Mouse (Mus musculus) spleen, adult 2 months (tissue): ENCODE measurements around the gene B3gat1. TPM values are rescaled to one million over a fixed set of nuclear protein-coding genes. Genes with fewer than 3 reads are reported as not detected.

Experiments
- DNase-seq, 2 experiments: peaks; one replicate each; pipeline versions ENCODE4 v3.0.0 to v3.0.0-alpha.2; 2012 to 2021; ENCODE audit warnings: low spot score in 2 of 2, low read depth in 1 of 2
- H3K27ac ChIP-seq: fragments of 200-500 bp; 2 replicates; pipeline ENCODE4 v1.5.1; 2012; ENCODE audit warnings: low read length, inconsistent platforms; ENCODE audit not compliant: insufficient read depth
- H3K27me3 ChIP-seq: fragments of 200-500 bp; 2 replicates; pipeline ENCODE4 v1.6.1; 2012; ENCODE audit warnings: mild to moderate bottlenecking, moderate library complexity, low read length, inconsistent platforms; ENCODE audit not compliant: control insufficient read depth, insufficient read depth
- H3K36me3 ChIP-seq: fragments of 200-500 bp; 2 replicates; pipeline ENCODE4 v1.6.1; 2012; ENCODE audit warnings: mild to moderate bottlenecking, low read length, inconsistent platforms; ENCODE audit not compliant: control insufficient read depth, insufficient read depth
- H3K4me1 ChIP-seq: fragments of 200-500 bp; 2 replicates; pipeline ENCODE4 v1.6.1; 2011; ENCODE audit warnings: inconsistent platforms; ENCODE audit not compliant: control insufficient read depth, insufficient read depth, insufficient read length
- H3K4me3 ChIP-seq: fragments of 200-500 bp; 2 replicates; pipeline ENCODE4 v1.5.1; 2011; ENCODE audit warnings: mild to moderate bottlenecking, inconsistent platforms; ENCODE audit not compliant: insufficient read depth, insufficient read length; ENCODE audit errors: extremely low read depth
- CTCF ChIP-seq: fragments of 200-500 bp; IDR thresholded peaks from 2 replicates; pipeline ENCODE4 v1.5.1; 2011; ENCODE audit warnings: mild to moderate bottlenecking, inconsistent platforms; ENCODE audit not compliant: insufficient read depth, insufficient read length, insufficient replicate concordance; ENCODE audit errors: extremely low read depth
- POLR2A ChIP-seq: fragments of 200-500 bp; IDR thresholded peaks from 2 replicates; pipeline ENCODE4 v1.6.1; 2011; ENCODE audit warnings: low read depth, low read length, inconsistent platforms
- WGBS: fragments of 180-500 bp; shearing (Covaris S2); methylation state at CpG from one replicate; pipeline ENCODE4 v1.1.7; 2018; 5-methylcytosine and 5-hydroxymethylcytosine counted together
- polyA plus RNA-seq: library from polyadenylated mRNA; depleted of rRNA; stranded (reverse); fragments of >200 nt; gene quantifications from 2 replicates; pipeline ENCODE4 v1.2.3, GENCODE M21; 2012; rRNA removed

Gene B3gat1
- polyA plus RNA-seq, 1 experiment, result 0.07 TPM

GRCm38 (mm10) chr9:26800357-26800756 lies 66.8 kb downstream of the B3gat1 start:
- DNase-seq, result no peak
- H3K27me3 ChIP-seq, result no peaks in the 10 kb centered on the region
- H3K4me3 ChIP-seq, result no peak overlapping the region
- no peaks in the 10 kb centered on the region for H3K4me1 ChIP-seq
- 95% methylated on average over 2 of the region's 2 CpGs for WGBS
- H3K27ac ChIP-seq, result no peak overlapping the region
- no peak for TF ChIP-seq POLR2A
- no peak for TF ChIP-seq CTCF
- no peaks in the 10 kb centered on the region for H3K36me3 ChIP-seq

GRCm38 (mm10) chr9:26804321-26804720 lies 70.8 kb downstream of the B3gat1 start:
- no peak for DNase-seq
- H3K4me3 ChIP-seq, result no peak overlapping the region
- no peak overlapping the region for H3K27ac ChIP-seq
- no peaks in the 10 kb centered on the region for H3K36me3 ChIP-seq
- TF ChIP-seq CTCF (no peak), POLR2A (no peak)
- no peaks in the 10 kb centered on the region for H3K27me3 ChIP-seq
- H3K4me1 ChIP-seq, result no peaks in the 10 kb centered on the region

DNA sequence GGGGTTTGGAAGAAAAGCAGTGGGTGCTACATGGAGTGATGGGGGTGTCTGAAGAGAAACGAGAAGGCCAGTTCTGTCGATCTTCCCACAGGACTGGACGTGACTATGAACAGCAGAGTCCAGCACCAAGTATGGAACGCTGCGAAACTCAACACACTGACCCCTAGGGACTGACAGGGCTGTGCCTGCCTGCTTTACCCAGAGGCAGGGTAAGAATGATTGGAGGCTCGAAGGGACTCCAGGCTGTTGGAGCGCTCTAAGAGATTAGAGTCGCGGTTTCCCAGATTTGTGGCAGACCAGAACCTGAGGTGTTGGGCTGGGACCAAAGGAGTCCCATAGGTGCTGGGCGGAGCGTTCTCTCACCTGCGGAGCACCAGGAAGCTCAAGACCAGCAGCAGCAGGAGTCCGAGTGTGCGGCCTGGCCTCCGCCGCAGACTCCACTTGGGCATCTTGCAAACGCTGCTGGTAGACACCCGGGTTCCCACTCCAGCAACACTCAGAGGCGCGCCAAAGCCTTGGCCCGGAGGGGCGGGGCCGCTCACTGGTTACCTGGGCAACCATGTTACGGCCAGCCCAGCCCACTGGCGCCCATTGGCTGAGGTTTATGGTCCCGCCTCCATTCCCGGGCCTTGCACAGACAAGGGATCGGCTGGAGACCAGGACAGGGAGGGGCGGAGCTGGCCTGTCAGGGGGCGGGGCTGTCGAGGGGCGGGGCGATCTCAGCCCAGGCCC lies 72.6 kb downstream of the B3gat1 start, which contains the start of gene Glb1l2:
Gene Glb1l2, minus strand, starts transcription at position 534 of the 732 bp plus-strand sequence.
- WGBS, result 15% methylated on average over 33 of the region's 33 CpGs
- Histone ChIP-seq H3K27ac (no peak within 1 kb of the TSS), H3K27me3 (no peaks in the 10 kb centered on the region), H3K36me3 (no peaks in the 10 kb centered on the region), H3K4me3 (no peak within 1 kb of the TSS), H3K4me1 (no peaks in the 10 kb centered on the region)
- DNase-seq, result peak in 1 of 2 experiments; percentile 6
- TF ChIP-seq POLR2A (no peak), CTCF (no peak)

DNA sequence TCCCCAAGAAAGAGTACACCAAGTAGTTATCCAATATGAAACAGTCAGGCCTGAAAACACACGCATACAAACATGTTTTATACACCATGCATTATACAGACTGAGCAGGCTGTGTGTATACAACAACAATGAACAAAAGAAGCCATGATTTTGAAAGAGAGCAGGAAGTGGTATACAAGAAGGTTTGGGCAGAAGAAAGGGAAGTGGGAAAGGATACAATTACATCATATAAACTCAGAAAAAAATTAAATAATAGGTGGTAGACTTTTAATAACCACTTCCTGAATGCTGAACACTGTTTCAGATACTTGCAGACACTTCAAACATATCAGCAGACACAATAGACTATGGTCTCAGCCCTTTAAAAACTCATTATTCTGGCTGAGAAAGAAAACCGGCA lies 75.2 kb downstream of the B3gat1 start:
- H3K27ac ChIP-seq, result no peak overlapping the region
- H3K36me3 ChIP-seq, result no peaks in the 10 kb centered on the region
- no peaks in the 10 kb centered on the region for H3K4me1 ChIP-seq
- no peak overlapping the region for H3K4me3 ChIP-seq
- no peak for DNase-seq
- WGBS, result 65% methylated on average over 2 of the region's 2 CpGs
- H3K27me3 ChIP-seq, result no peaks in the 10 kb centered on the region
- no peak for TF ChIP-seq CTCF

Other genes starting within 250 kb of the B3gat1 start
- 0.22 and 0.30 TPM in 2 replicates for gene Glb1l2, start 72.7 kb downstream of the B3gat1 start, polyA plus RNA-seq
- not detected in 2 replicates for gene Glb1l3, start 127.2 kb downstream of the B3gat1 start, polyA plus RNA-seq
- not detected in 2 replicates for gene Gm1110, start 189.4 kb downstream of the B3gat1 start, polyA plus RNA-seq